Mouse (Mus musculus) kidney, embryonic 15.5 days (tissue): ENCODE measurements around the gene Hrasls5. TPM values are rescaled to one million over a fixed set of nuclear protein-coding genes. Genes with fewer than 3 reads are reported as not detected.

Experiments
- ATAC-seq: fragments of 200-750 bp; cut with Nextera tagmentation; replicated peaks from 2 replicates; pipeline ENCODE4 v1.8.0; 2017; ENCODE audit warnings: moderate TSS enrichment; ENCODE audit not compliant: low FRiP score
- H3K27ac ChIP-seq: fragments of 300-500 bp; sonication (generic); 2 replicates; pipeline ENCODE4 v1.5.1; 2015; ENCODE audit warnings: mild to moderate bottlenecking, inconsistent platforms
- H3K27me3 ChIP-seq: fragments of 300-500 bp; sonication (generic); 2 replicates; pipeline ENCODE4 v1.6.1; 2015; ENCODE audit warnings: inconsistent platforms
- H3K36me3 ChIP-seq: fragments of 300-500 bp; sonication (generic); 2 replicates; pipeline ENCODE4 v1.6.1; 2015; ENCODE audit warnings: inconsistent platforms
- H3K4me1 ChIP-seq: fragments of 300-500 bp; sonication (generic); 2 replicates; pipeline ENCODE4 v1.6.1; 2015; ENCODE audit warnings: inconsistent platforms
- H3K4me2 ChIP-seq: fragments of 300-500 bp; sonication (generic); 2 replicates; pipeline ENCODE4 v1.6.1; 2015; ENCODE audit warnings: moderate library complexity, mild to moderate bottlenecking, inconsistent platforms
- H3K4me3 ChIP-seq: fragments of 300-500 bp; sonication (generic); replicated peaks from 2 replicates; pipeline ENCODE4 v1.5.1; 2015; ENCODE audit warnings: mild to moderate bottlenecking, inconsistent platforms
- H3K9ac ChIP-seq: fragments of 300-500 bp; sonication (generic); 2 replicates; pipeline ENCODE4 v1.6.1; 2015; ENCODE audit warnings: mild to moderate bottlenecking, inconsistent platforms
- H3K9me3 ChIP-seq: fragments of 300-500 bp; sonication (generic); replicated peaks from 2 replicates; pipeline ENCODE4 v1.6.1; 2016; ENCODE audit warnings: inconsistent platforms
- WGBS: fragments of 180-500 bp; shearing (Covaris S2); methylation state at CpG from one replicate; pipeline ENCODE4 v1.1.7; 2015; ENCODE audit warnings: mixed read lengths; 5-methylcytosine and 5-hydroxymethylcytosine counted together
- polyA plus RNA-seq: library from polyadenylated mRNA; unstranded; fragments of >200 nt; fragmentation: Nextera tagmentation; extraction: Ambion mirVana; gene quantifications from 2 replicates; pipeline ENCODE4 v1.2.1, GENCODE M21; 2015

The Hrasls5 gene
- polyA plus RNA-seq: not detected in 2 replicates

DNA sequence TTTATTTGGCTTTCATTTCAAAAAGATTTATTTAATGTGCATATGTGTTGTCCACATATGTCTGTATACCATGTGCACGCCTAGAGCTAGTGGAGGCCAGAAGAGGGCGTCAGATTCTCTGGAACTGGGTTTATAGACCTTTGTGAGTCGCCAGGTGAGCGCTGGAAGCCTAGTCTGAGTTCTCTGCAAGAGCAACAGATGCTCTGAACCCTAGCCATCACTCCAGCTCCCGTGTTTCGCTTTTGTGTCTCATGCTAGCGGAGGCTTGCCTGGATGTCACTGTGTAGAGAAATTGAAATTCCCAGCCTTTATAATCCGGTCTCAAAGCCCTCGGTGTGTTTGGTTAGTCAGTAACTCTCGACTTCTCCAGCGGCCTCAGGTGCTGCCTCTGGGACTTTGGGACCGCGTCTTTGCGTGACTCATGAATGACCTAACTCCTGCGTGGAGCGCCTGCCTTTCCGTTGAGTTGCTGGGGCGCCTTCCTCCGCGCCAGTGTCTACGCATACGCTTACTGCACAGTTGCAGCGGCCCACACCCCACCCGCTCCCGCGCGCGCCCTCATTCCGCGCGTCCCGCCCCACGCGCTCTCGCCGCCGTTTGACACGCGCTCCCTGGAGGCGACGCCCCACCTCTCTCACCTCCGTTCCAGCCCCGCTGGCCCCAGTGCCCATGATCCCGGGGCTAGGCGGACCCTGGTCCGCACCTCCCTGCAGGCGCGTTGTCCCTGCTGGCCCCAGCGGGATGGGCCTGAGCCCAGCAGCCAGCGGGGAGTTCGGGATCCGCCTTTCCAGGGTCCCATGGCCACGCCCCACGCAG is at the start of gene Hrasls5:
Gene Hrasls5, plus strand, starts transcription at position 600 of the 816 bp plus-strand sequence.
- H3K4me2 ChIP-seq: peak within 1 kb of the TSS; percentile 83
- peaks cover 16% of the 10 kb centered on the region for H3K4me1 ChIP-seq
- ATAC-seq: peak; percentile 63
- H3K9ac ChIP-seq: peak within 1 kb of the TSS; percentile 33; the same call in 1 of the 2 replicates
- peaks cover 28% of the 10 kb centered on the region for H3K27me3 ChIP-seq
- 3% methylated on average over 54 of the region's 54 CpGs for WGBS
- no peaks in the 10 kb centered on the region for H3K36me3 ChIP-seq
- peak within 1 kb of the TSS; percentile 46 for H3K4me3 ChIP-seq
- H3K9me3 ChIP-seq: no peaks in the 10 kb centered on the region
- no peak within 1 kb of the TSS for H3K27ac ChIP-seq

DNA sequence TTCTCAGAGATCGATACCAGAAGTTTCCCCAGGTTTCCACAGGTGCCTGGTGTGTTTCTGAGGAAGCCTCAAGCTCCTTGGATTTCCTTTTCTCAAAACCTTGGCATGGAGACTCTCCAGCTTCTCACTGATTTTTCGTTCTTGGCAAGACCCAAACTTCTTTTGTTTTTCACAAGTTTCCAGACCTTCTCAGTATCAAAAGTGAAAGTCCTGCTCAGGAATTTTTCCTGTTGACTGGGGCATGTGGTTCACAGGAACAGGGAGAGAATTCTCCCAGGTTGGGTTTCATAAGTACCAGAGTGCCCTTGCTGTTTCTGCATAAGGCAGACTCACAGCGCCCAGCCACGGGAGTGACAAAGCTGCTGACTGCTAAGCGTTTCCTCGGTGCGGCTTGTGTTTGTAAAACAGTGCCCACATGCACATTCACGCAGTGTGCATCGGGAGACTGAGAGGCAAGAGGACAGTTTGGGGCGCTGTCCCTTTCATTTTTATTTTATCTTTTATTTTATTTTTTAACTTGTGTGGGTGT is 49.7 kb upstream of the Hrasls5 start:
- no peaks in the 10 kb centered on the region for H3K9me3 ChIP-seq
- H3K4me2 ChIP-seq: no peak overlapping the region
- no peak for ATAC-seq
- WGBS: 81% methylated on average over 10 of the region's 10 CpGs
- H3K4me3 ChIP-seq: no peak overlapping the region
- H3K27ac ChIP-seq: no peak overlapping the region
- H3K4me1 ChIP-seq: peaks cover 7% of the 10 kb centered on the region
- H3K9ac ChIP-seq: no peak overlapping the region
- H3K36me3 ChIP-seq: no peaks in the 10 kb centered on the region
- no peaks in the 10 kb centered on the region for H3K27me3 ChIP-seq

DNA sequence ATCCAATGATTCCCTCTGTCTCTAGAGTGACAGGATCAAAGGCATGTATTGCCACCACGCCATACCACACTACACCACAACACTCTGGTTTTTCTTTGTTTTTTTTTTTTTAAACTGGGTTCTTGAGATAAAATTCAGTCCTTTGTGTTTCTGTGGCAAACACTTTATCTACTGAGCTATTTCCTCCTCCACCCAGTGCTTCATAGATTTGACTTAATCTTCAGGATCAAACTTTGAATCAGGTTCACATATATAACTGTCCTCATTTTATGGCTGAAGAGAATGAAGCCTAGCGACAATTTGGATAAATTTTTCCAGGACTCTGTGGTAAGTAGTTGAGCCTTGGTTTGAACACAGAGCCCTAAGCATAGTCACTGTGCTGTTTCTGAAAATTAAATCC is 48.7 kb upstream of the Hrasls5 start:
- Histone ChIP-seq H3K9me3 (no peaks in the 10 kb centered on the region), H3K4me3 (no peak overlapping the region), H3K36me3 (no peaks in the 10 kb centered on the region), H3K4me2 (no peak overlapping the region), H3K4me1 (peaks cover 6% of the 10 kb centered on the region), H3K27me3 (no peaks in the 10 kb centered on the region), H3K9ac (no peak overlapping the region), H3K27ac (no peak overlapping the region)
- no peak for ATAC-seq
- 89% methylated on average over 2 of the region's 2 CpGs for WGBS

DNA sequence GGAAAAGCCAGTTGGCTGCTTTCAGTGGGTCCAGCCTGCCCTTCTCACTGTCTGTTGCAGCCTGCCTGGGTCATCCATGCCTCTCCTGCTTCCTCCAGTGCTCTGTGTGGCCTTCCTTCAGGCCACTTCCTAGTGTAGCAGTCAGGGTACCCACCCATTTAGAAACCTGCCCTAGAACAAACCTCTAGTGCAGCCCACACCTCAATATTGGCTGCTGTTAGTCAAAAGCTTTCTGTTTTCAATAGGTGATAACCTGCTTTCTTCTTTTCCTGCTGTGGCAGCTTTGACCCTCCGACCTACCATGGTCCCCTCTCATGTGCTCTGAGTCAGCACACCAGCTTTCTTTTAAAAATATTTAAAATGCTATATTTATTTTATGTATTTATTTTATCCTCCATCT is 47.9 kb upstream of the Hrasls5 start:
- Histone ChIP-seq H3K9ac (no peak overlapping the region), H3K4me2 (no peak overlapping the region), H3K4me1 (peaks cover 8% of the 10 kb centered on the region), H3K27me3 (no peaks in the 10 kb centered on the region), H3K4me3 (no peak overlapping the region), H3K27ac (no peak overlapping the region), H3K36me3 (no peaks in the 10 kb centered on the region), H3K9me3 (no peaks in the 10 kb centered on the region)
- 92% methylated on average over 1 of the region's 1 CpGs for WGBS
- no peak for ATAC-seq

DNA sequence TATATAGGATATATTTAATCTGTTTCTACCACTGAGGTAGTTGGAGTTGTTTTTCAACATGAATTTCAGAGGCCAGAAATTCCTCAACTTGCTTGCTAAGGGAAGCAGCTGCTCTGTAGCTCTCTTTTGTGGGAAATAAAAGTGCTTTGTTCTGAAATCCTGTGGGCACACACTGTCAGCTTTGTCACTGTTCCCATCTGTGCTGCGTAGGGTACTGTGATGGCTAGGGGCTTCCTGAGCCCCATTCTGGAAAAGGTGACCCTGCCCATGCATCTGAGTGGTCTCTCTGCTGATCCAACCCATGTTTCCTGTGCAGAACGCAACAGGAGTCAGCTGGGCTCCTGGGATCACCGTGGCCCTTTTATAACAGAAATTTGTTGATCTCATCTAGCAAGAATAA is 45.5 kb upstream of the Hrasls5 start:
- H3K4me1 ChIP-seq: peaks cover 8% of the 10 kb centered on the region
- 81% methylated on average over 3 of the region's 3 CpGs for WGBS
- H3K27ac ChIP-seq: no peak overlapping the region
- H3K9ac ChIP-seq: no peak overlapping the region
- no peaks in the 10 kb centered on the region for H3K27me3 ChIP-seq
- H3K9me3 ChIP-seq: no peaks in the 10 kb centered on the region
- no peak overlapping the region for H3K4me3 ChIP-seq
- H3K4me2 ChIP-seq: no peak overlapping the region
- H3K36me3 ChIP-seq: no peaks in the 10 kb centered on the region
- ATAC-seq: no peak

DNA sequence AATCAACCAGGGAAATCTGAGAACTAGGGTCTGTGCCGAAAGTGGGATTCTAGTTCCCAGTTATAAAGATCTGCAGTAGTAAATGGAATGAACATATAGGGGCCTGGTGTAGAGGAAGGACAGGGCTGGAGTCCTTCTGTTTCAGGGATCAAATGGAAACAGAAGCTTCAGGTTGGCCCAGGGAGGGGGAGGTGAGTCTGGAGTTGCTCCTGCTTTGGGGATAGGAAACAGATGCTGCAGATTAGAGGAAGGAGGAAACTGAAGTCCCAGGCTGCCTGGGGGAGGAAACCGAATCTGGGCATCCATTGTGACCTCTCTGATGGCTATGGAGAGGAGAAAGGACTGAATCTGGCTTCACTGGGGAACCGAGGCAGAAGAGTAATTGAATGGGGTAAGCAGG is 44.0 kb upstream of the Hrasls5 start:
- no peaks in the 10 kb centered on the region for H3K27me3 ChIP-seq
- H3K9me3 ChIP-seq: no peaks in the 10 kb centered on the region
- H3K4me2 ChIP-seq: no peak overlapping the region
- no peak overlapping the region for H3K4me3 ChIP-seq
- no peak; the same call in 1 of the 2 replicates for ATAC-seq
- WGBS: 15% methylated on average over 3 of the region's 3 CpGs
- H3K27ac ChIP-seq: no peak overlapping the region
- H3K4me1 ChIP-seq: peaks cover 8% of the 10 kb centered on the region
- no peaks in the 10 kb centered on the region for H3K36me3 ChIP-seq
- no peak overlapping the region for H3K9ac ChIP-seq

DNA sequence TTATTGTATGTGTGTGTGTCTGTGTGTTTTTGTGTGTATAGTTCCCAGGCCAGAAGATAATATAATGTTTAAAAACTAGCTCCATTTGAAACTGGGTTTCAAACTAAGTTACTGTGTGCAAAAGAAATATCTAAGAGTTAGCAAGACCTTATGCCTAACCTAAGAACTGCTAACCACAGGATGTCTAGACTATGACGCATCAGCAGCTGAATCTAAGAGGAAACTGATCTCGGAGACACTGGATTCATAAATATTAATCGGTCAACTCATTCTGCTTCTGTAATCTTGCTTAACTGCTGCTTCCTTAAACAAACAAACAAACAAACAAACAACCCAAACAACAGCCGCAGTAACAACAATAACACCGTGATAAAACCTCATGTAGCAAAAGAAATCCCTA is 42.7 kb upstream of the Hrasls5 start:
- Histone ChIP-seq H3K27ac (no peak overlapping the region), H3K36me3 (no peaks in the 10 kb centered on the region), H3K9me3 (no peaks in the 10 kb centered on the region), H3K27me3 (no peaks in the 10 kb centered on the region), H3K4me1 (peaks cover 8% of the 10 kb centered on the region), H3K9ac (no peak overlapping the region), H3K4me2 (no peak overlapping the region), H3K4me3 (no peak overlapping the region)
- 81% methylated on average over 5 of the region's 5 CpGs for WGBS
- ATAC-seq: no peak

DNA sequence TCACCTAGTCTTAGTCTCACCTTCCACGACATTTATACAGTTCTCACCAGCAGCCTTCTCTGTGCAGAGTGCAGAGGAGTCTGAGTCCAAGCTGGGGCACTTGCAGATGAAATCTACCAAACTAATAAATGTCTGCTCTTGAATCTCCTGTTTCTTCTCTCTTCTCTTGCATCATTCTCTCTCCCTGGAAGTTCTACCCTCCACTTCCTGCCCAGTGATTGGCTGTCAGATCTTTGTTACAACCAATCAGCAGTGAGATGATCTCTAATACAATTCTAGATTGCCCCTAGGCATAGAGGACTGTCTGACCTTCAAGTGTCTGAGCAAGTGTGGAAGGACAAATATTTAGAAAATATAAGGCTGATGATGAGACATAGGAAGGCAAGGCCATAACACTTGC is 36.2 kb upstream of the Hrasls5 start:
- Histone ChIP-seq H3K4me1 (no peaks in the 10 kb centered on the region), H3K9me3 (no peaks in the 10 kb centered on the region), H3K4me3 (no peak overlapping the region), H3K36me3 (no peaks in the 10 kb centered on the region), H3K4me2 (no peak overlapping the region), H3K27me3 (no peaks in the 10 kb centered on the region), H3K27ac (no peak overlapping the region), H3K9ac (no peak overlapping the region)
- 88% methylated on average over 1 of the region's 1 CpGs for WGBS
- no peak for ATAC-seq

DNA sequence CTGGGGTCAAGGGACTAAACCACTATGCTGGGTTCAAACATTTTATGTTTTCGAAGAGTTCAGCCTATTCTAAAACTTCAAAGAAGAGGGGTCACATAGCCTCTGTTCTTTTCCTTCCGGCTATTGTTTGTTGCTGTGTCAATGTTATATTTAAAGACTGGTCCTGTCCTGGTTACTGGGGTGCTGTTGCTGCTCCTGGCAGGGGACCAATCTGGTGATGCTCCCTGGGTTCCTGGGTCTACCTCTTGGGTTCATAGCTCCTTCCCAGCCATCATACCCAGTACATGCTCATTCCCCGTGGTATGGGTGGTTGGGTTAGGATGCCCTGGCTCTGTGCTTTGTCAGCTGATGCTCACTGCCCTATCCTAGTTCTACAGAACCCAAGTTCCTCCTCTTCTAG is 34.6 kb upstream of the Hrasls5 start:
- 74% methylated on average over 3 of the region's 3 CpGs for WGBS
- Histone ChIP-seq H3K4me2 (no peak overlapping the region), H3K27ac (no peak overlapping the region), H3K4me1 (no peaks in the 10 kb centered on the region), H3K36me3 (no peaks in the 10 kb centered on the region), H3K9ac (no peak overlapping the region), H3K27me3 (no peaks in the 10 kb centered on the region), H3K4me3 (no peak overlapping the region), H3K9me3 (no peaks in the 10 kb centered on the region)
- no peak for ATAC-seq

DNA sequence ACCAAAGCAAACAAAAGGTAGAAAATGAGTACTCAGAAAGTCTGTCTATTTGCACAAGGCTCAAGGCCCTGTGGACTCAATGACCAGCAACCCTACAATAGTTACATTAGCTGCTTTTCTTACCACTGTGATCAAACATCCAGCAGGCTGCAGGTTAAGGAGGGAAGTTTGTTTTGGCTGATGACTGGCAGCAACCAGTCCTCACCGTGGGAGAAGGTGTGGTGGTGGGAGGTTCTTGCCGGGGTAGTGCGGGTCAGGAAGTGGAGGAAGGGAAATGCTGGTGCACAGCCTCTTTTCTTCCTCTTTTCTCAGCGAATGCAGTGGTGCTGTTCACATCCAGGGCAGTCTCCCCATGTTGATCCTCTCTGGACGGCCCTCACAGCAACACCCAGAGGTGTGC is 31.3 kb upstream of the Hrasls5 start:
- no peak for ATAC-seq
- WGBS: 42% methylated on average over 5 of the region's 5 CpGs

DNA sequence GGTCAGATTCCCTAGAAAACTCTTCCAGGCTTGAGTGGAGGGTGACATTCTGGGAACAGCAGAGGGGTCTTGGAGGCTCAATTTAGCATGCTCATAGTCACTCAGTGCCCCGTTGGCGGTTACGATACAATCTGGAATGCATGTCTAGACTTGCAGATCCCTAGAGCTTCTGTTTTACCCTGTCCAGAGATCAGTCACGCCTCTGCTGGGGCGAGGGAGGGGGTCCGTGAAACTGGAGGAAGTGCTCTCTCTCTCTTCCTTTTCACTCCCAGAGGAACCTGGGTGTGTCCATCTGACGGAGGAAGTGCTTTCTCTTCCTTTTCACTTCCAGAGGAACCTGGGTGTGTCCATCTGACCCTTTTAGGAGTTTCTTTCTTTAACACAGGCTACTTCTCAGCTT is 29.2 kb upstream of the Hrasls5 start:
- H3K9me3 ChIP-seq: no peaks in the 10 kb centered on the region
- no peak overlapping the region for H3K27ac ChIP-seq
- no peaks in the 10 kb centered on the region for H3K36me3 ChIP-seq
- H3K4me1 ChIP-seq: no peaks in the 10 kb centered on the region
- no peak overlapping the region for H3K9ac ChIP-seq
- no peak overlapping the region for H3K4me3 ChIP-seq
- no peaks in the 10 kb centered on the region for H3K27me3 ChIP-seq
- ATAC-seq: no peak
- no peak overlapping the region for H3K4me2 ChIP-seq
- WGBS: 54% methylated on average over 7 of the region's 7 CpGs

More for the DNA sequence above, 31.3 kb upstream of the Hrasls5 start:
- Histone ChIP-seq H3K9me3 (no peaks in the 10 kb centered on the region), H3K4me2 (no peak overlapping the region), H3K36me3 (no peaks in the 10 kb centered on the region), H3K27me3 (no peaks in the 10 kb centered on the region), H3K4me3 (no peak overlapping the region), H3K4me1 (no peaks in the 10 kb centered on the region), H3K27ac (no peak overlapping the region), H3K9ac (no peak overlapping the region)

DNA sequence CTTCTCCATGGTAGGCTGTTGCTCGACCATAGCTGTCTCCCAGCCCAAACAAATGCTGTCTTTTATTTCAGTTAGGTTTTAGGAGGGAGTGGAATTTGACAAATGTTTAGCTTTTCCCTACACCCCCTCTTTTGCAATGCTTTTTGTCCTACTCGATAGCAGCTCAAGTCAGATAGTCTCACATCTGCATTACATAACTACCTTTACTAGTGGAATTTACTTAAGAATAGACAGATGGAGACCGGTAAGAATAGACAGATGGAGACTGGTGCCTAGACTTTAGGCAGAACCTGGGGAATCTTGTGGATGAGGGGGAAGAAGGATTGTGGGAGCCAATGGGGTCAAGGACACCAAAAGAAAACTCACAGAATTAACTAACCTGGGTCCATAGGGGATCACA is 28.7 kb upstream of the Hrasls5 start:
- Histone ChIP-seq H3K9ac (no peak overlapping the region), H3K4me3 (no peak overlapping the region)
- no peak for ATAC-seq

More for the DNA sequence above, 28.7 kb upstream of the Hrasls5 start:
- Histone ChIP-seq H3K9me3 (no peaks in the 10 kb centered on the region), H3K27ac (no peak overlapping the region), H3K36me3 (no peaks in the 10 kb centered on the region), H3K4me2 (no peak overlapping the region), H3K4me1 (no peaks in the 10 kb centered on the region), H3K27me3 (no peaks in the 10 kb centered on the region)
- 81% methylated on average over 3 of the region's 3 CpGs for WGBS
